Mouse (Mus musculus) erythroblast, embryonic 14.5 days (primary cell): ENCODE data around the gene Mrc1.

ENCODE experiments used
- GATA1 ChIP-seq: IDR thresholded peaks from 2 replicates; pipeline ENCODE4 v1.6.1; 2012; ENCODE audit warnings: low read length, inconsistent platforms, mixed read lengths
- TAL1 ChIP-seq: IDR thresholded peaks from 3 replicates; pipeline ENCODE4 v1.6.1; 2012; ENCODE audit warnings: low read length, inconsistent platforms, mixed read lengths

GRCm38 (mm10) chr2:14237723-14238122 lies 8.5 kb downstream of the Mrc1 start:
- TF ChIP-seq GATA1 (no peak), TAL1 (no peak)
